ENCODE assay signal across 9 mouse cellular contexts in the genomic region with DNA sequence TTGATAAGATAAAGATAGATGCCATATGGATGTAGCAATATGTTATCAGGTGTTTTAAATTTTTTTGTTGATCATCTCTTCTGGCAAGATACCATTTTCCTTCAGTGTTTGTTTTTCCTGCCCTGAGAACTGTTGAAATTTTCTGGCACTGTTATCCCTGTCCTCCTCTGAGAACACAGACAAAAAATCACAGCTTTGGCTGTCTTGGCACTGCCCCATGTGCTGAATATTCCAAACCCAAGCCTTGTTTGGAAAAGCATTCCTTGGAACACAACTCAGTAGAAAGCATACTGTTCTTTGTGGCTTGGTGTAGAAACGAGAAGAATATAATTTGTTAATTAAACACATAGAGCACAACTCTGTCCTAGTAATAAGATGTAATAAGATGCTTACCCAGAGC.
DNase-seq lines count a peak whose midpoint lies in the region; ATAC-seq and TF ChIP-seq lines count a peak whose summit lies in the region.
"Had no signal": no experiment of that assay in that cellular context is flagged by ENCODE, and none has a peak within 500 bp of the region (broad histone marks: within the 10 kb centered on the region; RNA-seq: fewer than 3 reads in every experiment).

No protein-coding gene starts in this region.

- peak; percentile 32 for DNase-seq in adrenal gland, postnatal 10 days
- no peak for DNase-seq in adrenal gland, postnatal 4 days (ENCODE audit: low spot score in 2 of 2)
- peak; percentile 88 for DNase-seq in brain, embryonic 14.5 days (ENCODE audit: low read depth)
- DNase-seq in frontal cortex, postnatal 36 days (ENCODE audit: low spot score in 2 of 2): peak; percentile 42 to 74
- DNase-seq in left cerebral cortex, postnatal 36 days (ENCODE audit: low spot score in 2 of 2): peak; percentile 34 to 49
- no peak for DNase-seq in hindbrain, embryonic 14.5 days (ENCODE audit: low spot score)

- no peak for ATAC-seq in hindbrain, embryonic 16.5 days
- no peak for ATAC-seq in hindbrain, embryonic 14.5 days (ENCODE audit: low FRiP score)
- no peak for ATAC-seq in monocyte, adult 5-6 weeks (replicated peaks; ENCODE audit: insufficient number of reproducible peaks, low FRiP score, low TSS enrichment, poor library complexity, severe bottlenecking)

- no peaks in the 10 kb centered on the region for H3K27me3 ChIP-seq in hindbrain, embryonic 16.5 days (replicated peaks; ENCODE audit: control insufficient read depth, insufficient read depth, low read length)
- H3K27me3 ChIP-seq in hindbrain, embryonic 14.5 days (ENCODE audit: control insufficient read depth, insufficient read depth, low read length): no peaks in the 10 kb centered on the region

- no peak for TF ChIP-seq POLR2A in brain, embryonic 14.5 days (IDR thresholded peaks at IDR 0.05; ENCODE audit: borderline replicate concordance, extremely low read depth, insufficient read depth, insufficient read length, poor library complexity, severe bottlenecking)

- no peak overlapping the region for H3K4me2 ChIP-seq in hindbrain, embryonic 16.5 days (ENCODE audit: low read length)
- H3K4me2 ChIP-seq in hindbrain, embryonic 14.5 days (replicated peaks): no peak overlapping the region

- H3K9ac ChIP-seq in hindbrain, embryonic 16.5 days (ENCODE audit: low read depth, low read length): no peak overlapping the region
- H3K9ac ChIP-seq in hindbrain, embryonic 14.5 days: no peak overlapping the region

- no peaks in the 10 kb centered on the region for H3K36me3 ChIP-seq in hindbrain, embryonic 16.5 days (ENCODE audit: control insufficient read depth, insufficient read depth, low read length)
- H3K36me3 ChIP-seq in hindbrain, embryonic 14.5 days (replicated peaks; ENCODE audit: control insufficient read depth, insufficient read depth): no peaks in the 10 kb centered on the region

- WGBS in hindbrain, embryonic 16.5 days: 50% methylated on average over 1 of the region's 1 CpGs
- 70% methylated on average over 1 of the region's 1 CpGs for WGBS in hindbrain, embryonic 14.5 days

- H3K9me3 ChIP-seq in hindbrain, embryonic 16.5 days (ENCODE audit: control insufficient read depth, low read length): no peaks in the 10 kb centered on the region
- H3K9me3 ChIP-seq in hindbrain, embryonic 14.5 days (ENCODE audit: control insufficient read depth, low read length): no peaks in the 10 kb centered on the region

- intact Hi-C loops in left cerebral cortex, postnatal 36 days (cut with DNase I): no loop called here

- no peak overlapping the region for H3K27ac ChIP-seq in hindbrain, embryonic 16.5 days (ENCODE audit: low read depth, low read length)
- H3K27ac ChIP-seq in hindbrain, embryonic 14.5 days: no peak overlapping the region
- H3K27ac ChIP-seq: kidney, postnatal 0 days had no signal

- no peak for TF ChIP-seq CTCF in brain, embryonic 14.5 days (IDR thresholded peaks at IDR 0.05; ENCODE audit: borderline replicate concordance, extremely low read depth, insufficient read depth, insufficient read length)

- H3K4me3 ChIP-seq in hindbrain, embryonic 16.5 days (ENCODE audit: low read length): no peak overlapping the region
- no peak overlapping the region for H3K4me3 ChIP-seq in hindbrain, embryonic 14.5 days (replicated peaks; ENCODE audit: low read length)

- no peaks in the 10 kb centered on the region for H3K4me1 ChIP-seq in hindbrain, embryonic 16.5 days (ENCODE audit: control insufficient read depth, insufficient read depth, low read depth, low read length)
- no peaks in the 10 kb centered on the region for H3K4me1 ChIP-seq in hindbrain, embryonic 14.5 days (replicated peaks; ENCODE audit: control insufficient read depth, insufficient read depth, low read length)

Comparison
In these comparisons a context has a peak if more than half of its experiments do, and no peak if none do; other contexts are left out.
1. DNase-seq: peak in adrenal gland, postnatal 10 days (single experiment), brain, embryonic 14.5 days (single experiment), frontal cortex, postnatal 36 days (2 of 2) and left cerebral cortex, postnatal 36 days (2 of 2); none in adrenal gland, postnatal 4 days (0 of 2) and hindbrain, embryonic 14.5 days (single experiment).